Mouse (Mus musculus) hindbrain, embryonic 14.5 days (tissue): ENCODE results near the gene Cysltr1. TPM values are rescaled to one million over a fixed set of nuclear protein-coding genes. Genes with fewer than 3 reads are reported as not detected.

Experiments used
- ATAC-seq: fragments of 200-750 bp; cut with Nextera tagmentation; 2 replicates; pipeline ENCODE4 v1.8.0; 2017; ENCODE audit warnings: moderate number of reproducible peaks, mild to moderate bottlenecking, moderate TSS enrichment, moderate library complexity; ENCODE audit not compliant: low FRiP score
- DNase-seq: peaks from one replicate; pipeline ENCODE4 v3.0.0-alpha.2; 2015; ENCODE audit warnings: low spot score
- H3K27ac ChIP-seq: fragments of 300-500 bp; sonication (generic); 2 replicates; pipeline ENCODE4 v1.5.1; 2014; ENCODE audit warnings: mild to moderate bottlenecking, moderate library complexity
- H3K27me3 ChIP-seq: fragments of 300-500 bp; sonication (generic); 2 replicates; pipeline ENCODE4 v1.6.1; 2014; ENCODE audit warnings: mild to moderate bottlenecking, low read length, mixed read lengths; ENCODE audit not compliant: control insufficient read depth, insufficient read depth
- H3K36me3 ChIP-seq: fragments of 300-500 bp; sonication (generic); replicated peaks from 2 replicates; pipeline ENCODE4 v1.6.1; 2014; ENCODE audit not compliant: control insufficient read depth, insufficient read depth
- H3K4me1 ChIP-seq: fragments of 300-500 bp; sonication (generic); replicated peaks from 2 replicates; pipeline ENCODE4 v1.6.1; 2014; ENCODE audit warnings: antibody characterized with exemption, low read length, mixed read lengths; ENCODE audit not compliant: control insufficient read depth, insufficient read depth
- H3K4me2 ChIP-seq: fragments of 300-500 bp; sonication (generic); replicated peaks from 2 replicates; pipeline ENCODE4 v1.6.1; 2014; ENCODE audit warnings: mild to moderate bottlenecking, moderate library complexity
- H3K4me3 ChIP-seq: fragments of 300-500 bp; sonication (generic); replicated peaks from 2 replicates; pipeline ENCODE4 v1.5.1; 2014; ENCODE audit warnings: mild to moderate bottlenecking, low read length
- H3K9ac ChIP-seq: fragments of 300-500 bp; sonication (generic); 2 replicates; pipeline ENCODE4 v1.6.1; 2014
- H3K9me3 ChIP-seq: fragments of 300-500 bp; sonication (generic); 2 replicates; pipeline ENCODE4 v1.6.1; 2016; ENCODE audit warnings: low read length; ENCODE audit not compliant: control insufficient read depth
- WGBS: fragments of 180-500 bp; shearing (Covaris S2); extraction: QIAGEN DNeasy Blood & Tissue Kit; methylation state at CpG from one replicate; pipeline ENCODE4 v1.1.7; 2014; 5-methylcytosine and 5-hydroxymethylcytosine counted together
- polyA plus RNA-seq: library from polyadenylated mRNA; unstranded; fragments of >200 nt; fragmentation: Nextera tagmentation; extraction: Ambion mirVana; gene quantifications from 2 replicates; pipeline ENCODE4 v1.2.1, GENCODE M21; 2014

Cysltr1 gene
- polyA plus RNA-seq, 1 experiment from 2014 or later, result 0.54 TPM

DNA sequence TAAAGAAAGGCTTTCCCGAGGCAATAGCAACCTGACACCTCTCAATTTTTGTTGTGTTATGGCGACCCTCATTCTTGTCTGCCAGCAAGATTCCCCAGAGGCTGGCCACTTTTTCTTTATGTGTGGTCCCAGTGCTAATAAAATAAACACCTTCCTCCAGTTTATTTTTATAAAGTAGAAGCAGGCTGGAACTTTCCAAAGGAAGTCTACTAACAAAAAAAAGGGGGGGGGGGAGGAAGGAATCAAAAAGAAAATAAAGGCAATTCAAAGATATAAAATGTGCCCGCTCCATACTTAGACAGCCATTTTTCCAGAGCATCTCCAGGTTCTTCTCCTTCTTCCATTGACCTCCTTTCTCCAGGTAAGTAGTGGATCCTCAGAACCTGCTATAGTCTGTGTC is 20.6 kb downstream of the Cysltr1 start, which contains the start of gene Gm5127:
Gm5127 (plus strand) TSS at position 301 of the 400 bp plus-strand sequence.
- Histone ChIP-seq H3K4me1 (no peaks in the 10 kb centered on the region), H3K9ac (no peak within 1 kb of the TSS), H3K4me2 (no peak within 1 kb of the TSS), H3K27ac (no peak within 1 kb of the TSS), H3K9me3 (no peaks in the 10 kb centered on the region), H3K27me3 (0 out of 2 replicates have a peak, but pooled peaks cover 4% of the 10 kb centered on the region), H3K4me3 (no peak within 1 kb of the TSS), H3K36me3 (no peaks in the 10 kb centered on the region)
- ATAC-seq, result no peak
- DNase-seq, result no peak
- 57% methylated on average over 3 of the region's 3 CpGs for WGBS

DNA sequence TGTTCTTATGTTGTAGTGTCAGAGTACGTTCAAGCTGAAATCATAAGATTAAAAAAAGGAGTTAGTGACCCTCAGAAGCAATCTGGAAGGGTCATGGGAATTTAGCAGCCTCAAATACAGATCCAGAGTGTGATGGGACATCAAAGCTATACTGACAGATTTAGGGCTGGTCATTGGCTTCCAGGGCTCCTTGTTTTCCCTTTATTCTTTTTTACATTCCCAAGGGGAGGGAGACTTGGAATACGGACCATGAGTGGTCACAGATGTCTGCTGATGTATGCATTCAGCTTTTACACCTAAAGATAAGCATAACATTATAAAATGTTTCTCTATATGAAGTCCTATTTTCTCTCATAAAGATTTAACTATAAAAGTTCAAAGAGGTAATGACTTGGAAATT is 21.3 kb downstream of the Cysltr1 start:
- Histone ChIP-seq H3K4me3 (no peak overlapping the region), H3K9ac (no peak overlapping the region), H3K27ac (no peak overlapping the region), H3K27me3 (0 out of 2 replicates have a peak, but pooled peaks cover 4% of the 10 kb centered on the region), H3K4me1 (no peaks in the 10 kb centered on the region), H3K4me2 (no peak overlapping the region), H3K36me3 (no peaks in the 10 kb centered on the region), H3K9me3 (no peaks in the 10 kb centered on the region)
- DNase-seq, result no peak
- no peak for ATAC-seq
- WGBS, result 48% methylated on average over 2 of the region's 2 CpGs

DNA sequence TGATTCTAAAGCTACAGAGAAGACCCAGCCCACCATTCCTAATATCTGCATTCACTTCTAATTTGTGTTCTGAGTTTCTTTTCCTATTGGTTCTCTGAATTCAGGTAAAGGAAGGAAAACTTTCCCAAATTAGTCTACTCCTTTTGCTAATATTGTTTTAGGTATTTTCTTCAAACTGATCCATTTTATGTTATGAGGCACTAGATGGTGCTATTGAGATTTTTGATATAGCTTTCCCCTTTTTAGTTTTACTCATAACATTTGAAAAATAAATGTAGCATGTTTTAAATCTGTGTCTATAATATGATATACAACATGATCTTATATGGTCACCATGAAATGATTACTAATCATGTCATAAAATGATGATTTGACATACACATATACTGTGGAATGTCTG is 23.1 kb downstream of the Cysltr1 start:
- no peaks in the 10 kb centered on the region for H3K9me3 ChIP-seq
- no peak overlapping the region for H3K27ac ChIP-seq
- no peak overlapping the region for H3K4me2 ChIP-seq
- no peaks in the 10 kb centered on the region for H3K4me1 ChIP-seq
- H3K4me3 ChIP-seq, result no peak overlapping the region
- 0 out of 2 replicates have a peak, but pooled peaks cover 4% of the 10 kb centered on the region for H3K27me3 ChIP-seq
- no peak overlapping the region for H3K9ac ChIP-seq
- DNase-seq (no peak), ATAC-seq (no peak)
- H3K36me3 ChIP-seq, result no peaks in the 10 kb centered on the region

DNA sequence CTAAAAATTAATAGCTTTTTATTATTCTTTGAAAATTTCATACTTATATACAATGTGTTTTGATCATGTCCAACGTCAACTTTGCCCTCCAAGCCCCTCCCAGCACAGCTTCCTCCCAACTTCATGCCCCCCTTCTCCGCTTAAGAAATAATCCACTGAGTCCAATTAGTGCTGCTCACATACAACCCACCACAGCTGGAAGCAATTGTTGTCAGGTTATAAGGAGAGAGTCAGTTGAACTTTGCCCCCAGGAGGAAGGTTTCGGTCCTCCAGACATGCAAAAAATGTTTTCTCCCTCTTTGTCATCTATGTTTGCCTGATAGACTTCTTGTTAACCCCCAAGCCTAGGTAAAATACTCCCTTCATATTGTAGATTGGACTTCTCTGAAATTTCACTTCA is 24.5 kb downstream of the Cysltr1 start:
- ATAC-seq, result no peak
- no peak for DNase-seq
- Histone ChIP-seq H3K4me3 (no peak overlapping the region), H3K9me3 (no peaks in the 10 kb centered on the region), H3K4me2 (no peak overlapping the region), H3K9ac (no peak overlapping the region), H3K36me3 (no peaks in the 10 kb centered on the region), H3K27me3 (0 out of 2 replicates have a peak, but pooled peaks cover 4% of the 10 kb centered on the region), H3K27ac (no peak overlapping the region), H3K4me1 (no peaks in the 10 kb centered on the region)
- 56% methylated on average over 3 of the region's 3 CpGs for WGBS

GRCm38 (mm10) chrX:106555457-106555856 is 48.0 kb downstream of the Cysltr1 start:
- DNase-seq, result no peak
- Histone ChIP-seq H3K9ac (no peak overlapping the region), H3K4me3 (no peak overlapping the region), H3K9me3 (no peaks in the 10 kb centered on the region), H3K27me3 (no peaks in the 10 kb centered on the region), H3K27ac (no peak overlapping the region), H3K4me2 (no peak overlapping the region), H3K36me3 (no peaks in the 10 kb centered on the region), H3K4me1 (no peaks in the 10 kb centered on the region)
- 89% methylated on average over 2 of the region's 2 CpGs for WGBS
- ATAC-seq, result no peak

DNA sequence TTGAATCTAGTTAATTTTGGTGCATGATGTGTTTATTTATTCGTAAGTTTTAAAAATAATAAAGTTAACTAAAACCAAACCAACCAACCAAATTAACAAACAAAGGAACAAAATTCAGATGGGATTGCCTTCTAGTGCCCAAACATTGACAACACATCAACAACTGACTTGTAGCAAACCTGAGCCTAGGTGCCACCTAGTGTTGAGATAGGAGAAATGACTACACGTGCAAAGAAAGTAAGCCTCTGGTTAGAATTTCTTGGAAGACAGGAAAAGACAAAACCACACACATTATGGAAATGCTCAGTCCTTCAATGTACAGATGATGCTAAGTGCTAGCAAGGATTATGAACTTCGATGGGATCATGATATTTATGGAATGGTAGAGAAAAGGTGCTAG is 67.1 kb downstream of the Cysltr1 start:
- Histone ChIP-seq H3K27ac (no peak overlapping the region), H3K4me2 (no peak overlapping the region), H3K27me3 (no peaks in the 10 kb centered on the region), H3K36me3 (no peaks in the 10 kb centered on the region), H3K9ac (no peak overlapping the region), H3K4me3 (no peak overlapping the region), H3K9me3 (no peaks in the 10 kb centered on the region), H3K4me1 (no peaks in the 10 kb centered on the region)
- ATAC-seq (no peak), DNase-seq (no peak)
- 46% methylated on average over 3 of the region's 3 CpGs for WGBS

Other genes with a start within 250 kb of the Cysltr1 start
- 0.17 and 0.39 TPM in 2 replicates for gene Fndc3c1, start 118.3 kb downstream of the Cysltr1 start, polyA plus RNA-seq
- gene Gm5127, start 20.5 kb downstream of the Cysltr1 start, polyA plus RNA-seq, result 0.41 and 0.52 TPM in 2 replicates
- gene Rtl3, start 237.0 kb upstream of the Cysltr1 start, polyA plus RNA-seq, result 0.29 and 0.47 TPM in 2 replicates